ENCODE assay signal across 9 mouse cellular contexts in the genomic region with DNA sequence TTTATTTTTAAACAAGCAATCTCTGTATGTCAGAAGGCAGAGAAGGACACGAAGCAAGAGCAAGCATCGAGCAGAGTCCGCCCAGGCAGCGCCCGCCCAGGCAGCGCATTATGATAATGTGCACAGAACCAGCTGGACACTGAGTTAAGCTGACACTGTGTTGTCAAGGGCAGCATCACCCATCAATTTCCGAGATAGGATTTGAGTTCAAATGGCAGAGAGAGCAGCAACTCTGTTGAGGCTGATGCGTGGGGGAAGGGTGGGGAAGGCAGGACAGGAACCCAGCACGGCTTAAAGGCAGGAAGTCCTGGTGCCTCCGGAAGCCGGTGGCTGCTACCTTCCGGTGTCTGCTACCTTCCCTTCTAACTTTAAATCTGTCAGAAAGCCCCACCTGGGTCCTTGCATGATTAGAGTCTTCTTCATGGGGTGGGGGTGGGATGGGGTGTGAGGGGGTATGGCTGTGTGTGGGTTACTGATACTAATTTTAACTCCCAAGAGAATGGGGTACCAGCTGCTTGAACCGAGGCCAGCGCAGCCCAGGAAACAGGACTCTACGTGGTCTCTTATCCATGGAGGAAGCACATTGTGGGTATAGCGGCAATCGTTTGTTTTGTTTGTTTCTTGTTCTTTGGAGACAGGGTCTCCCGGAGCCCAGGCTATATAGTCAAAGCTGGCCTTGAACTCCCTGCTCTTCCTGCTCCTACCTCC.
DNase-seq lines count a peak whose midpoint lies in the region; ATAC-seq and TF ChIP-seq lines count a peak whose summit lies in the region.
"Had no signal": no experiment of that assay in that cellular context is flagged by ENCODE, and none has a peak within 500 bp of the region (broad histone marks: within the 10 kb centered on the region; RNA-seq: fewer than 3 reads in every experiment).

No protein-coding gene starts in this region.

- no peaks in the 10 kb centered on the region for H3K9me3 ChIP-seq in heart, embryonic 13.5 days
- H3K9me3 ChIP-seq in midbrain, embryonic 13.5 days: no peaks in the 10 kb centered on the region
- H3K9me3 ChIP-seq in forebrain, embryonic 11.5 days (ENCODE audit: control insufficient read depth, low read length): no peaks in the 10 kb centered on the region
- H3K9me3 ChIP-seq: G1E had no signal

- no peaks in the 10 kb centered on the region for H3K27me3 ChIP-seq in heart, embryonic 13.5 days (replicated peaks)
- 0 out of 2 replicates have a peak, but pooled peaks cover 5% of the 10 kb centered on the region for H3K27me3 ChIP-seq in midbrain, embryonic 13.5 days
- H3K27me3 ChIP-seq in forebrain, embryonic 11.5 days (ENCODE audit: control insufficient read depth, insufficient read depth, low read length): no peaks in the 10 kb centered on the region

- TF ChIP-seq CTCF in gastrocnemius, adult 2 months (IDR thresholded peaks at IDR 0.05): no peak

- H3K4me1 ChIP-seq in heart, embryonic 13.5 days: peaks cover 24% of the 10 kb centered on the region
- H3K4me1 ChIP-seq in midbrain, embryonic 13.5 days (replicated peaks): peaks cover 47% of the 10 kb centered on the region
- H3K4me1 ChIP-seq in forebrain, embryonic 11.5 days (replicated peaks; ENCODE audit: control insufficient read depth, insufficient read depth, low read length): no peaks in the 10 kb centered on the region

- peak overlapping the region; percentile 24; the same call in 1 of the 2 replicates for H3K27ac ChIP-seq in gastrocnemius, adult 2 months
- no peak overlapping the region for H3K27ac ChIP-seq in heart, embryonic 13.5 days (replicated peaks)
- peak overlapping the region; percentile 41 for H3K27ac ChIP-seq in midbrain, embryonic 13.5 days
- H3K27ac ChIP-seq in forebrain, embryonic 11.5 days (ENCODE audit: low read depth, low read length): no peak overlapping the region

- H3K4me3 ChIP-seq in gastrocnemius, adult 2 months: 0 out of 2 replicates have a peak overlapping the region, but pooled peaks have one; percentile 7
- no peak overlapping the region for H3K4me3 ChIP-seq in heart, embryonic 13.5 days
- H3K4me3 ChIP-seq in midbrain, embryonic 13.5 days (replicated peaks): peak overlapping the region; percentile 15
- no peak overlapping the region for H3K4me3 ChIP-seq in forebrain, embryonic 11.5 days (ENCODE audit: low read depth, low read length)

- H3K9ac ChIP-seq in heart, embryonic 13.5 days: no peak overlapping the region
- no peak overlapping the region for H3K9ac ChIP-seq in midbrain, embryonic 13.5 days (replicated peaks)
- H3K9ac ChIP-seq in forebrain, embryonic 11.5 days (ENCODE audit: low read length): no peak overlapping the region

- DNase-seq in gastrocnemius, adult 2 months: peak; percentile 23
- no peak for DNase-seq in gastrocnemius, postnatal 4 days (ENCODE audit: low spot score in 2 of 2)
- DNase-seq in kidney, postnatal 25 days: peak; percentile 53 to 60
- peak; percentile 22 for DNase-seq in testis, postnatal 14 days (ENCODE audit: low spot score)
- no peak for DNase-seq in forebrain, embryonic 11.5 days (ENCODE audit: low spot score)

- ATAC-seq in heart, embryonic 13.5 days (ENCODE audit: extremely low read depth, insufficient number of reproducible peaks, low FRiP score, low TSS enrichment): no peak
- peak; percentile 88 for ATAC-seq in midbrain, embryonic 13.5 days
- no peak for ATAC-seq in megakaryocyte-erythroid progenitor cell, adult 5-6 weeks (replicated peaks; ENCODE audit: low FRiP score, low TSS enrichment, poor library complexity, severe bottlenecking)
- no peak; the same call in 1 of the 2 replicates for ATAC-seq in forebrain, embryonic 11.5 days (replicated peaks; ENCODE audit: low FRiP score)

- H3K4me2 ChIP-seq in heart, embryonic 13.5 days: peak overlapping the region; percentile 45
- H3K4me2 ChIP-seq in midbrain, embryonic 13.5 days (replicated peaks): peak overlapping the region; percentile 34
- no peak overlapping the region for H3K4me2 ChIP-seq in forebrain, embryonic 11.5 days (ENCODE audit: low read depth, low read length, severe bottlenecking)

- 53% methylated on average over 18 of the region's 18 CpGs for WGBS in heart, embryonic 13.5 days
- WGBS in midbrain, embryonic 13.5 days: 33% methylated on average over 18 of the region's 18 CpGs
- 78% methylated on average over 18 of the region's 18 CpGs for WGBS in forebrain, embryonic 11.5 days

- intact Hi-C loops in gastrocnemius, adult 2 months (cut with DNase I): no loop called here

- no peaks in the 10 kb centered on the region for H3K36me3 ChIP-seq in heart, embryonic 13.5 days
- no peaks in the 10 kb centered on the region for H3K36me3 ChIP-seq in midbrain, embryonic 13.5 days
- no peaks in the 10 kb centered on the region for H3K36me3 ChIP-seq in forebrain, embryonic 11.5 days (ENCODE audit: control insufficient read depth, insufficient read depth, low read length)
- H3K36me3 ChIP-seq: G1E had no signal

Comparison
In these comparisons a context has a peak if more than half of its experiments do, and no peak if none do; other contexts are left out.
1. DNase-seq: peak in gastrocnemius, adult 2 months (single experiment), kidney, postnatal 25 days (2 of 2) and testis, postnatal 14 days (single experiment); none in gastrocnemius, postnatal 4 days (0 of 2) and forebrain, embryonic 11.5 days (single experiment).
2. H3K27ac ChIP-seq: peak in gastrocnemius, adult 2 months (single experiment) and midbrain, embryonic 13.5 days (single experiment); none in heart, embryonic 13.5 days (single experiment) and forebrain, embryonic 11.5 days (single experiment).
3. H3K4me3 ChIP-seq: peak in gastrocnemius, adult 2 months (single experiment) and midbrain, embryonic 13.5 days (single experiment); none in heart, embryonic 13.5 days (single experiment) and forebrain, embryonic 11.5 days (single experiment).